Mouse (Mus musculus) cortical plate, adult 2 months (tissue): Measurements from ENCODE around the gene Uap1l1.

Experiments
- CTCF ChIP-seq: fragments of 200-500 bp; IDR thresholded peaks from 2 replicates; pipeline ENCODE4 v1.5.1; 2011; ENCODE audit warnings: mild to moderate bottlenecking, control low read depth, low read length; ENCODE audit not compliant: insufficient read depth; ENCODE audit errors: extremely low read depth
- POLR2A ChIP-seq: fragments of 200-500 bp; IDR thresholded peaks from 2 replicates; pipeline ENCODE4 v1.6.1; 2011; ENCODE audit warnings: mild to moderate bottlenecking, low read length, control low read depth; ENCODE audit not compliant: insufficient read depth; ENCODE audit errors: extremely low read depth

DNA sequence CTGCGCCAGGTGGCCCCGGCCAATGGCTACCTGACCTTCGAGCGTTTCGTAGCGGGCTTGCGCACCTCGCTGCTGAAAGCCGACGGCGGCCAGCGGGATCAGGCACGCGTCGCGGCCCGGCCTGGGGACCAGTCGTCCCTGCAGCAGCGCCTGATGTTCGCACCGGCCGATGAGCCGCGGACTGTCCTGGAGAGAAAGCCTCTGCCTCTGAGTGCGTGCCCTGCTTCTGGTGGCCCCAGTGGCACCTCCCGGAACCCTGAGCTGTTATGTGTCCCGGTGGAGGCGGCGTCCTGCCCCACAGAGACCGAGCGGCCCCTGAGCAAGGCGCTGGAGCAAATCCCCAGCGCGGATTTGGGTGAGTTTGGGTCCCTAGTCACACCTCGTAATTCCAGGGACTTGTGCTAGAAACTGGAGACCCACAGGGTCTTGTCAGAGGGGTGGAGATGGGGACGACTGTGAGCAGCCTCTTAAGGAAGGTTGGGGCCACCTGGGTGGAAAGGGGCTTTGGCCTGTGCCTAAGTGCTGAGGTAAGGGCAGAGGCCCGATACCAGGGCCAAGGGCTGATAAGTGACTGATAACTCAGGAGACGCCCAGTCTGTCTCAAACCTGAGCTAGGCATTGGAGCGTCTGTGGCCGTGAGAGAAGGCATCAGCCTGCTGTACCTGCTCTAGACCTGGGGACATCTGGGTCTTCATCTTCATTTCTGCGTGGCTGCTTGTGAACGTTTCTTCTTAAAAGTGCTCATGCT lies 7.3 kb upstream of the Uap1l1 start:
- TF ChIP-seq CTCF (no peak), POLR2A (no peak)
